Mouse (Mus musculus) layer of hippocampus, adult 2 months (tissue): ENCODE measurements around the gene Garem2. TPM values are rescaled to one million over a fixed set of nuclear protein-coding genes. Genes with fewer than 3 reads are reported as not detected.

Source experiments
- DNase-seq, 2 experiments: peaks; one replicate each; pipeline ENCODE4 v3.0.0; 2022; ENCODE audit warnings: low spot score in 2 of 2
- H3K27ac ChIP-seq: fragments of 200-600 bp; 2 replicates; pipeline ENCODE4 v1.8.1; 2022
- H3K4me3 ChIP-seq: fragments of 200-600 bp; 2 replicates; pipeline ENCODE4 v1.8.1; 2022; ENCODE audit warnings: mild to moderate bottlenecking
- CTCF ChIP-seq: fragments of 200-600 bp; conservative IDR thresholded peaks from 2 replicates; pipeline ENCODE4 v1.8.1; 2022; ENCODE audit warnings: antibody characterized with exemption, mild to moderate bottlenecking, moderate library complexity
- total RNA-seq, 2 experiments: library from RNA; stranded (reverse); gene quantifications; 2 replicates each; pipeline ENCODE4 v1.2.3; 2021

The Garem2 gene
- total RNA-seq, 2 experiments from 2014 or later, result 12.7 to 12.9 TPM

GRCm38 (mm10) chr5:30115718-30116117 is 10.8 kb downstream of the Garem2 start:
- TF ChIP-seq CTCF, result peak; percentile 46
- no peak for DNase-seq
- H3K27ac ChIP-seq, result no peak overlapping the region
- H3K4me3 ChIP-seq, result no peak overlapping the region

GRCm38 (mm10) chr5:30118018-30118417 is 13.1 kb downstream of the Garem2 start:
- Histone ChIP-seq H3K4me3 (no peak overlapping the region), H3K27ac (no peak overlapping the region)
- no peak for TF ChIP-seq CTCF

GRCm38 (mm10) chr5:30119163-30119562 is 14.2 kb downstream of the Garem2 start:
- no peak overlapping the region for H3K4me3 ChIP-seq
- no peak overlapping the region for H3K27ac ChIP-seq
- no peak for DNase-seq
- no peak for TF ChIP-seq CTCF

More at GRCm38 (mm10) chr5:30118018-30118417, 13.1 kb downstream of the Garem2 start:
- DNase-seq, result no peak

- Histone ChIP-seq H3K4me3 (no peak overlapping the region), H3K27ac (no peak overlapping the region)
- no peak for TF ChIP-seq CTCF
- DNase-seq, result no peak
Observed at GRCm38 (mm10) chr5:30120106-30120505, 15.1 kb downstream of the Garem2 start.

GRCm38 (mm10) chr5:30122481-30122880 is 17.5 kb downstream of the Garem2 start:
- no peak for DNase-seq
- TF ChIP-seq CTCF, result no peak
- Histone ChIP-seq H3K27ac (no peak overlapping the region), H3K4me3 (no peak overlapping the region)

GRCm38 (mm10) chr5:30125587-30125986 is 20.6 kb downstream of the Garem2 start:
- DNase-seq, result no peak
- peak; percentile 84 for TF ChIP-seq CTCF
- Histone ChIP-seq H3K27ac (no peak overlapping the region), H3K4me3 (no peak overlapping the region)

GRCm38 (mm10) chr5:30126756-30127155 is 21.8 kb downstream of the Garem2 start:
- H3K27ac ChIP-seq, result no peak overlapping the region
- no peak for TF ChIP-seq CTCF
- DNase-seq, result no peak
- H3K4me3 ChIP-seq, result no peak overlapping the region

- TF ChIP-seq CTCF, result no peak
- H3K4me3 ChIP-seq, result no peak overlapping the region
- no peak for DNase-seq
Observed at GRCm38 (mm10) chr5:30127921-30128597, 23.1 kb downstream of the Garem2 start.

GRCm38 (mm10) chr5:30128680-30129079 is 23.7 kb downstream of the Garem2 start:
- TF ChIP-seq CTCF, result no peak
- Histone ChIP-seq H3K27ac (no peak overlapping the region), H3K4me3 (no peak overlapping the region)
- DNase-seq, result no peak

More at GRCm38 (mm10) chr5:30127921-30128597, 23.1 kb downstream of the Garem2 start:
- H3K27ac ChIP-seq, result 0 out of 2 replicates have a peak overlapping the region, but pooled peaks have one; percentile 14

GRCm38 (mm10) chr5:30131246-30131645 is 26.3 kb downstream of the Garem2 start:
- no peak overlapping the region for H3K27ac ChIP-seq
- no peak for DNase-seq
- no peak overlapping the region for H3K4me3 ChIP-seq
- TF ChIP-seq CTCF, result no peak

GRCm38 (mm10) chr5:30132173-30132572 is 27.2 kb downstream of the Garem2 start:
- no peak for TF ChIP-seq CTCF
- H3K4me3 ChIP-seq, result no peak overlapping the region
- DNase-seq, result no peak
- no peak overlapping the region for H3K27ac ChIP-seq

GRCm38 (mm10) chr5:30135711-30136231 is 30.8 kb downstream of the Garem2 start:
- TF ChIP-seq CTCF, result no peak
- H3K4me3 ChIP-seq, result no peak overlapping the region
- no peak for DNase-seq
- H3K27ac ChIP-seq, result no peak overlapping the region

- no peak for TF ChIP-seq CTCF
- Histone ChIP-seq H3K27ac (no peak overlapping the region), H3K4me3 (no peak overlapping the region)
- no peak for DNase-seq
Observed at GRCm38 (mm10) chr5:30137271-30137670, 32.3 kb downstream of the Garem2 start.

- no peak for DNase-seq
- Histone ChIP-seq H3K4me3 (no peak overlapping the region), H3K27ac (no peak overlapping the region)
- no peak for TF ChIP-seq CTCF
Observed at GRCm38 (mm10) chr5:30138193-30138592, 33.2 kb downstream of the Garem2 start.

- DNase-seq, result no peak
- Histone ChIP-seq H3K27ac (no peak overlapping the region), H3K4me3 (no peak overlapping the region)
- TF ChIP-seq CTCF, result no peak
Observed at GRCm38 (mm10) chr5:30146526-30146925, 41.6 kb downstream of the Garem2 start.
